Mouse (Mus musculus): ENCODE results near the gene Myo9a. TPM values are rescaled to one million over a fixed set of nuclear protein-coding genes. Genes with fewer than 3 reads are reported as not detected.

The Myo9a gene
- total and polyA plus RNA-seq, 3 experiments = 1.6 to 2.6 (median 2.0) TPM

DNA sequence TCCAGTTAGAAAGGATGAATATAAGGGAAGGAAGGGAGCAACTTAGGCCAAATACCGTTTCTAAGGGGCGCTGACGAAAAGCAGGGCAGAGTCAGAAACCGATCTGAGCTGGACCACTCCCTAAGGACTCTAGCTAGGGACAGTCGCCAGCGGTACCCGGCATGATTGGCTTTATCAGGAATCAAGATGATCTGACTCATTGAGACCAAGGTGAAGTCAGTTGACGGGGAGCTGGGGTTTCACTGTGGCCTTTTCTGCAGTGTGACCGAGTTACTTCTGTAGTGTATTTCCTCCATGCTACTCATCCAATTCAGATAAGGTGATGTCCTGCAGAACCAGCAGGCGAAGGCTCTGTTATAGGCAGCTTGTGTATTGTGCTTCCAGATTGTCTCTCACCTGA, 214.3 kb downstream of the Myo9a start:
- no peak for DNase-seq (ENCODE audit: extremely low read depth)
- dilution Hi-C loops (cut with MboI; ENCODE audit: extremely low pct_ligation_motif_present, extremely low pct_unique_long_range_greater_than_20kb, low sequenced_read_pairs) = no loop called here

DNA sequence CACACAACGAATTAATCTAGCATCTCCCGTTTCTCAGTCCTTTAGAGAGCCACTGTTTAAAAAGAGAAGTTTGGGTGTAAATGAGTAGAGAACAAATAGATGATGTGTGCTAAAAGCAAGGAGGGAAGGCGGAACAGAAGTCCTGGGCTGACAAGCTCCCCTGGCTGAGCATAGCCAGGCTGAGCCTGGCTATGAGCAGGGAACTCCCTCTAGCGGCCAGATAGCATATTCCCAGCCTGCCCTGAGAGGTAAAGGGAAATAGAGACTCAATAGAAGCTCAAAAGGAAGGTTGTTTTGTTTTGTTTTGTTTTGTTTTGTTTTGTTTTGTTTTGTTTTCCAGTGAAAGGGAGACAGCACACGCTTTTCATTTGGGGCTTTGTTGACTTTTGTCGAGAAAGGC, 218.7 kb downstream of the Myo9a start:
- no peaks in the 10 kb centered on the region for H3K27me3 ChIP-seq (replicated peaks)
- no peak overlapping the region for H3K4me2 ChIP-seq (ENCODE audit: insufficient read depth, low read depth, poor library complexity, severe bottlenecking)
- in situ Hi-C loops (cut with MboI; ENCODE audit: low pct_ligation_motif_present, low pct_unique_long_range_greater_than_20kb, low sequenced_read_pairs) = no loop called here
- no peak overlapping the region for H3K9ac ChIP-seq (ENCODE audit: insufficient read depth, low read depth)
- H3K4me1 ChIP-seq (ENCODE audit: control insufficient read depth in 1 of 2, insufficient read depth in 2 of 2) = no peaks in the 10 kb centered on the region
- no peak overlapping the region for H3K27ac ChIP-seq (ENCODE audit: insufficient read depth, low read depth)
- H3K4me3 ChIP-seq (replicated peaks in 1 of 3; ENCODE audit: low read depth in 2 of 3, low read length in 2 of 3, poor library complexity in 1 of 3) = no peak overlapping the region
- peak; percentile 83 to 88 for TF ChIP-seq CTCF (conservative IDR thresholded peaks at IDR 0.05 in 1 of 2, IDR thresholded peaks at IDR 0.05 in 1 of 2; ENCODE audit: low read depth in 2 of 2, low read length in 2 of 2)
- TF ChIP-seq SMC3 (IDR thresholded peaks at IDR 0.05; ENCODE audit: low read depth, low read length) = peak; percentile 70
- peak; percentile 73 for TF ChIP-seq RAD21 (IDR thresholded peaks at IDR 0.05; ENCODE audit: low read depth, low read length)
- TF ChIP-seq HCFC1 (IDR thresholded peaks at IDR 0.05; ENCODE audit: low read depth, low read length) = no peak
- no peaks in the 10 kb centered on the region for H3K36me3 ChIP-seq (replicated peaks in 1 of 2; ENCODE audit: control insufficient read depth in 1 of 2, insufficient read depth in 1 of 2, low read length in 1 of 2)
- dilution Hi-C loops (cut with MboI; ENCODE audit: extremely low pct_ligation_motif_present, extremely low pct_unique_long_range_greater_than_20kb, low sequenced_read_pairs) = no loop called here
- DNase-seq (ENCODE audit: extremely low read depth) = peak; percentile 69
- H3K9me3 ChIP-seq (replicated peaks; ENCODE audit: low read length) = no peaks in the 10 kb centered on the region
- no peaks in the 10 kb centered on the region for H3K79me2 ChIP-seq (replicated peaks; ENCODE audit: control insufficient read depth, extremely low read depth, insufficient read depth, poor library complexity, severe bottlenecking)

More for the DNA sequence above, 214.3 kb downstream of the Myo9a start:
- TF ChIP-seq ZMIZ1 (IDR thresholded peaks at IDR 0.05; ENCODE audit: low read depth, low read length) = no peak
- TF ChIP-seq PAX5 (IDR thresholded peaks at IDR 0.05; ENCODE audit: low read length) = no peak
- TF ChIP-seq MAFK (IDR thresholded peaks at IDR 0.05; ENCODE audit: insufficient replicate concordance, low read length) = no peak
- no peak for TF ChIP-seq NRF1 (IDR thresholded peaks at IDR 0.05; ENCODE audit: low read depth, low read length)
- TF ChIP-seq JUN (IDR thresholded peaks at IDR 0.05; ENCODE audit: insufficient read depth, low read depth, low read length) = no peak
- TF ChIP-seq EP300 (IDR thresholded peaks at IDR 0.05; ENCODE audit: low read length) = no peak
- TF ChIP-seq POLR2A (IDR thresholded peaks at IDR 0.05; ENCODE audit: low read depth, low read length) = no peak
- no peak for TF ChIP-seq MAZ (IDR thresholded peaks at IDR 0.05; ENCODE audit: low read depth, low read length)
- TF ChIP-seq ZC3H11A (IDR thresholded peaks at IDR 0.05; ENCODE audit: low read depth, low read length) = no peak
- no peak for TF ChIP-seq TCF12 (IDR thresholded peaks at IDR 0.05; ENCODE audit: low read depth, low read length)
- no peak for TF ChIP-seq HCFC1 (IDR thresholded peaks at IDR 0.05; ENCODE audit: low read depth, low read length)
- no peak for TF ChIP-seq USF2 (conservative IDR thresholded peaks at IDR 0.05; ENCODE audit: low read depth, low read length)
- no peak for TF ChIP-seq MXI1 (IDR thresholded peaks at IDR 0.05; ENCODE audit: low read depth, low read length)
- TF ChIP-seq ZKSCAN1 (IDR thresholded peaks at IDR 0.05; ENCODE audit: borderline replicate concordance, low read depth, low read length) = no peak
- TF ChIP-seq POLR2AphosphoS2 (IDR thresholded peaks at IDR 0.05; ENCODE audit: low read depth, low read length) = no peak
- TF ChIP-seq MAX (IDR thresholded peaks at IDR 0.05; ENCODE audit: low read length) = no peak
- no peak for TF ChIP-seq UBTF (IDR thresholded peaks at IDR 0.05; ENCODE audit: low read depth, low read length)
- H3K27ac ChIP-seq (ENCODE audit: insufficient read depth, low read depth) = no peak overlapping the region
- H3K27me3 ChIP-seq (replicated peaks) = no peaks in the 10 kb centered on the region
- H3K9ac ChIP-seq (ENCODE audit: insufficient read depth, low read depth) = no peak overlapping the region
- no peaks in the 10 kb centered on the region for H3K36me3 ChIP-seq (replicated peaks in 1 of 2; ENCODE audit: control insufficient read depth in 1 of 2, insufficient read depth in 1 of 2, low read length in 1 of 2)
- in situ Hi-C loops (cut with MboI; ENCODE audit: low pct_ligation_motif_present, low pct_unique_long_range_greater_than_20kb, low sequenced_read_pairs) = no loop called here
- no peaks in the 10 kb centered on the region for H3K4me1 ChIP-seq (ENCODE audit: control insufficient read depth in 1 of 2, insufficient read depth in 2 of 2)
- no peak overlapping the region for H3K4me3 ChIP-seq (replicated peaks in 1 of 3; ENCODE audit: low read depth in 2 of 3, low read length in 2 of 3, poor library complexity in 1 of 3)
- no peaks in the 10 kb centered on the region for H3K9me3 ChIP-seq (replicated peaks; ENCODE audit: low read length)
- no peaks in the 10 kb centered on the region for H3K79me2 ChIP-seq (replicated peaks; ENCODE audit: control insufficient read depth, extremely low read depth, insufficient read depth, poor library complexity, severe bottlenecking)
- H3K4me2 ChIP-seq (ENCODE audit: insufficient read depth, low read depth, poor library complexity, severe bottlenecking) = no peak overlapping the region
